Mouse (Mus musculus): ENCODE results near the gene Mrpl4. TPM values are rescaled to one million over a fixed set of nuclear protein-coding genes. Genes with fewer than 3 reads are reported as not detected.
A peak's percentile ranks its signal among the peaks of the same experiment; 100 is the strongest.

The Mrpl4 gene
- polyA plus RNA-seq, 1 experiment from 2014 or later: 143 TPM

- H3K36me3 ChIP-seq: peaks cover 23% of the 10 kb centered on the region
- peaks cover 14% of the 10 kb centered on the region for H3K4me1 ChIP-seq
- WGBS: 69% methylated on average over 1 of the region's 1 CpGs
- no peaks in the 10 kb centered on the region for H3K9me3 ChIP-seq (replicated peaks)
- no peak overlapping the region for H3K4me3 ChIP-seq
- no peak for DNase-seq (ENCODE audit: low spot score)
- H3K27ac ChIP-seq (replicated peaks): no peak overlapping the region
- peaks cover 55% of the 10 kb centered on the region for H3K27me3 ChIP-seq (ENCODE audit: low read depth, poor library complexity, severe bottlenecking)
These were observed 9.8 kb downstream of the Mrpl4 start for GRCm38 (mm10) chr9:21012368-21012767.

- Histone ChIP-seq H3K27ac (replicated peaks) (no peak overlapping the region), H3K27me3 (ENCODE audit: low read depth, poor library complexity, severe bottlenecking) (peaks cover 72% of the 10 kb centered on the region), H3K4me1 (peaks cover 14% of the 10 kb centered on the region), H3K36me3 (no peaks in the 10 kb centered on the region), H3K4me3 (peak overlapping the region; percentile 46), H3K9me3 (replicated peaks) (no peaks in the 10 kb centered on the region)
- WGBS: 3% methylated on average over 29 of the region's 29 CpGs
- no peak for DNase-seq (ENCODE audit: low spot score)
These were observed 12.4 kb downstream of the Mrpl4 start for GRCm38 (mm10) chr9:21014691-21015570.

- H3K36me3 ChIP-seq: no peaks in the 10 kb centered on the region
- H3K4me3 ChIP-seq: peak within 1 kb of the TSS; percentile 46
- H3K9me3 ChIP-seq (replicated peaks): no peaks in the 10 kb centered on the region
- H3K4me1 ChIP-seq: peaks cover 14% of the 10 kb centered on the region
- H3K27me3 ChIP-seq (ENCODE audit: low read depth, poor library complexity, severe bottlenecking): peaks cover 72% of the 10 kb centered on the region
- H3K27ac ChIP-seq (replicated peaks): no peak within 1 kb of the TSS
- WGBS: 1% methylated on average over 30 of the region's 30 CpGs
- DNase-seq (ENCODE audit: low spot score): peak; percentile 37
These were observed 13.1 kb downstream of the Mrpl4 start, which contains the start of gene Icam1 for GRCm38 (mm10) chr9:21015571-21016130. Gene Icam1, plus strand, starts transcription at chr9:21015985.

- Histone ChIP-seq H3K4me1 (peaks cover 14% of the 10 kb centered on the region), H3K27ac (replicated peaks) (no peak overlapping the region), H3K27me3 (ENCODE audit: low read depth, poor library complexity, severe bottlenecking) (peaks cover 72% of the 10 kb centered on the region), H3K9me3 (replicated peaks) (no peaks in the 10 kb centered on the region), H3K4me3 (peak overlapping the region; percentile 46; the same call in 1 of the 2 replicates), H3K36me3 (no peaks in the 10 kb centered on the region)
- DNase-seq (ENCODE audit: low spot score): no peak
- whole genome bisulfite sequencing: 6% methylated on average over 17 of the region's 17 CpGs
These were observed 14.0 kb downstream of the Mrpl4 start for GRCm38 (mm10) chr9:21016331-21017176.

GRCm38 (mm10) chr9:21017177-21017575, 14.6 kb downstream of the Mrpl4 start:
- Histone ChIP-seq H3K9me3 (replicated peaks) (no peaks in the 10 kb centered on the region), H3K4me1 (peaks cover 14% of the 10 kb centered on the region), H3K4me3 (no peak overlapping the region), H3K36me3 (no peaks in the 10 kb centered on the region), H3K27ac (replicated peaks) (no peak overlapping the region), H3K27me3 (ENCODE audit: low read depth, poor library complexity, severe bottlenecking) (peaks cover 69% of the 10 kb centered on the region)
- DNase-seq (ENCODE audit: low spot score): no peak
- WGBS: 35% methylated on average over 4 of the region's 4 CpGs

- H3K4me1 ChIP-seq: peaks cover 14% of the 10 kb centered on the region
- no peak for DNase-seq (ENCODE audit: low spot score)
- 81% methylated on average over 2 of the region's 2 CpGs for WGBS
- no peaks in the 10 kb centered on the region for H3K36me3 ChIP-seq
- H3K4me3 ChIP-seq: no peak overlapping the region
- H3K27me3 ChIP-seq (ENCODE audit: low read depth, poor library complexity, severe bottlenecking): peaks cover 55% of the 10 kb centered on the region
- H3K9me3 ChIP-seq (replicated peaks): no peaks in the 10 kb centered on the region
- H3K27ac ChIP-seq (replicated peaks): no peak overlapping the region
These were observed 16.1 kb downstream of the Mrpl4 start for GRCm38 (mm10) chr9:21018600-21018999.

GRCm38 (mm10) chr9:21021363-21021762, 18.8 kb downstream of the Mrpl4 start:
- Histone ChIP-seq H3K36me3 (no peaks in the 10 kb centered on the region), H3K4me3 (no peak overlapping the region), H3K27me3 (ENCODE audit: low read depth, poor library complexity, severe bottlenecking) (peaks cover 39% of the 10 kb centered on the region), H3K4me1 (no peaks in the 10 kb centered on the region), H3K27ac (replicated peaks) (no peak overlapping the region), H3K9me3 (replicated peaks) (no peaks in the 10 kb centered on the region)
- 76% methylated on average over 3 of the region's 3 CpGs for WGBS
- DNase-seq (ENCODE audit: low spot score): no peak

GRCm38 (mm10) chr9:21022288-21022687, 19.8 kb downstream of the Mrpl4 start:
- WGBS: 66% methylated on average over 6 of the region's 6 CpGs

GRCm38 (mm10) chr9:21022726-21023125, 20.2 kb downstream of the Mrpl4 start:
- Histone ChIP-seq H3K4me3 (no peak overlapping the region), H3K27me3 (ENCODE audit: low read depth, poor library complexity, severe bottlenecking) (peaks cover 39% of the 10 kb centered on the region), H3K27ac (replicated peaks) (no peak overlapping the region), H3K9me3 (replicated peaks) (no peaks in the 10 kb centered on the region), H3K4me1 (peaks cover 3% of the 10 kb centered on the region), H3K36me3 (no peaks in the 10 kb centered on the region)
- WGBS: 86% methylated on average over 1 of the region's 1 CpGs
- DNase-seq (ENCODE audit: low spot score): no peak

More at GRCm38 (mm10) chr9:21022288-21022687, 19.8 kb downstream of the Mrpl4 start:
- Histone ChIP-seq H3K9me3 (replicated peaks) (no peaks in the 10 kb centered on the region), H3K36me3 (no peaks in the 10 kb centered on the region), H3K4me1 (no peaks in the 10 kb centered on the region), H3K27me3 (ENCODE audit: low read depth, poor library complexity, severe bottlenecking) (peaks cover 39% of the 10 kb centered on the region), H3K4me3 (no peak overlapping the region), H3K27ac (replicated peaks) (no peak overlapping the region)
- no peak for DNase-seq (ENCODE audit: low spot score)

GRCm38 (mm10) chr9:21025258-21025810, 22.8 kb downstream of the Mrpl4 start:
- peaks cover 20% of the 10 kb centered on the region for H3K4me1 ChIP-seq
- H3K27me3 ChIP-seq (ENCODE audit: low read depth, poor library complexity, severe bottlenecking): peaks cover 51% of the 10 kb centered on the region
- H3K9me3 ChIP-seq (replicated peaks): no peaks in the 10 kb centered on the region
- WGBS: 69% methylated on average over 19 of the region's 19 CpGs
- H3K27ac ChIP-seq (replicated peaks): no peak overlapping the region
- no peak for DNase-seq (ENCODE audit: low spot score)
- no peaks in the 10 kb centered on the region for H3K36me3 ChIP-seq
- H3K4me3 ChIP-seq: no peak overlapping the region

DNA sequence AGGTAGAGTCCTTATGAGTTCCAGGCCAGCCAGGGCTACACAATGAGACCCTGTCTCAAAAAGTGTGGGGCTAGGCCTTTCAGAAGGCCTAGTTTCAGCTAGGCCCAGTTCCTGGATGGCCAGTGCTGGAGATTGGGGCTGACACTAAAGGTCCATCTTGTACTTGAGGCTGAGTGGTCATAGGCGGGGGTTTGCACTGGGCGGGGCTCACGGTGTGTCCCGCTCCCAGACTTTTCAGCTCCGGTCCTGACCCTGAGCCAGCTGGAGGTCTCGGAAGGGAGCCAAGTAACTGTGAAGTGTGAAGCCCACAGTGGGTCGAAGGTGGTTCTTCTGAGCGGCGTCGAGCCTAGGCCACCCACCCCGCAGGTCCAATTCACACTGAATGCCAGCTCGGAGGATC, 24.3 kb downstream of the Mrpl4 start:
- Histone ChIP-seq H3K4me3 (no peak overlapping the region), H3K9me3 (replicated peaks) (no peaks in the 10 kb centered on the region), H3K27me3 (ENCODE audit: low read depth, poor library complexity, severe bottlenecking) (peaks cover 66% of the 10 kb centered on the region)

DNA sequence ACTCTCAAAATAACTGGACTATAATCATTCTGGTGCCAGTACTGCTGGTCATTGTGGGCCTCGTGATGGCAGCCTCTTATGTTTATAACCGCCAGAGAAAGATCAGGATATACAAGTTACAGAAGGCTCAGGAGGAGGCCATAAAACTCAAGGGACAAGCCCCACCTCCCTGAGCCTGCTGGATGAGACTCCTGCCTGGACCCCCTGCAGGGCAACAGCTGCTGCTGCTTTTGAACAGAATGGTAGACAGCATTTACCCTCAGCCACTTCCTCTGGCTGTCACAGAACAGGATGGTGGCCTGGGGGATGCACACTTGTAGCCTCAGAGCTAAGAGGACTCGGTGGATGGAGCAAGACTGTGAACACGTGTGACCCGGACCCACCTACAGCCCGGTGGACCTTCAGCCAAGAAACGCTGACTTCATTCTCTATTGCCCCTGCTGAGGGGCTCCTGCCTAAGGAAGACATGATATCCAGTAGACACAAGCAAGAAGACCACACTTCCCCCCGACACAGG, 25.3 kb downstream of the Mrpl4 start:
- H3K27me3 ChIP-seq (ENCODE audit: low read depth, poor library complexity, severe bottlenecking): peaks cover 76% of the 10 kb centered on the region
- H3K4me1 ChIP-seq: peaks cover 45% of the 10 kb centered on the region
- H3K27ac ChIP-seq (replicated peaks): no peak overlapping the region
- WGBS: 54% methylated on average over 8 of the region's 8 CpGs
- H3K36me3 ChIP-seq: no peaks in the 10 kb centered on the region
- no peaks in the 10 kb centered on the region for H3K9me3 ChIP-seq (replicated peaks)
- no peak overlapping the region for H3K4me3 ChIP-seq
- DNase-seq (ENCODE audit: low spot score): no peak

More for the DNA sequence above, 24.3 kb downstream of the Mrpl4 start:
- DNase-seq (ENCODE audit: low spot score): no peak
- no peak overlapping the region; the same call in 1 of the 2 replicates for H3K27ac ChIP-seq (replicated peaks)
- H3K4me1 ChIP-seq: peaks cover 35% of the 10 kb centered on the region
- WGBS: 86% methylated on average over 12 of the region's 12 CpGs
- H3K36me3 ChIP-seq: no peaks in the 10 kb centered on the region

Measured in midbrain, embryonic 10.5 days (tissue).